Mouse (Mus musculus): ENCODE measurements at regions not wholly inside any gene's neighbourhood (a gene's known extent, or its start where the extent isn't known, plus 50 kb on each side); places are given as distances from the start of the nearest gene placed in this dataset.

DNA sequence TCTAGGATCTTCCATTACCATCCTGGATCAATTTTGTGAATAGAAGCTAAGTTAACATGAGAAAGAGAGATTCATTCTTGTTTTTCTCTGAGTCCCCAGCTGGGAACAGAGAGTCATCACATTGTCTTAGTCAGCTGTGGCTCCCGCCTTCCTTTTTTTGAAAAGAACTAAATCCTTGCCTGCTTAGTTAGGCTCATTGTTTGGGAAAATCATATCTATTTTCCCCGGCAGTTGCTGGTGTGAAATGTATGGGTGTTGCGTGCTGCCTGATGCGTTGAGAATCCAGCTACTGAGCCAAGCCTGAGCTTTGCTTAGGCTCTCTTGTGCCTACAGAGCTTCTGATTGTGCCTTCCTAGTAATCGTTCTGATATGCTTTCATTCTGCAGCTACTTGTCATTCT, 66.3 kb downstream of the Fam50b start:
- no peak for DNase-seq

DNA sequence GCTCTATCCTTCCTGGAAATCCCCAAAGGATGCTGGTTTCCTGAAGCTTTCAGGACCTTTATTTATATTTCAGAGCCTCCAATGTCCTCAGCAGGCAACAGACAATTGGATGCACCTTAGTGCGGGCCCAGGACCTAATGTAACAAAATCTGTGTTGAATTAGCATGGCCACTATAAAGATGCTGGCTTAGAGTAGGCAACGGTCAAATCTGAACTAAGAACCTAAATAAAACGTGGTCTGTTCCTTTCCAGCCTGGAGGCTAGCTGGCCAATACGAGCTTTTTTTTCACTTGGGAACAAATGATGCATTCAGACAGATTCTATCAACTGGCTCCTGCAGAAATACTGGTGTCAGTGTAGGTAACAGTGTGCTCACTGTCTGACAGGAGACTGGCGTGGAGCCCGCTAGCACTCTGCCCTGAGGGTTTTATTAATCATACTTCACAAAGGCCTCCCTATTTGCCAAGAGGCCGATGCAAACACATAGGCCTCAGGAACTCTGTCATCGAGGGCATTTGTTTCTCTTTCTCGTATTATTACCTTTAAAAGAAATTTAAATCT, 68.5 kb upstream of the Prpf4b start:
- DNase-seq, result no peak

DNA sequence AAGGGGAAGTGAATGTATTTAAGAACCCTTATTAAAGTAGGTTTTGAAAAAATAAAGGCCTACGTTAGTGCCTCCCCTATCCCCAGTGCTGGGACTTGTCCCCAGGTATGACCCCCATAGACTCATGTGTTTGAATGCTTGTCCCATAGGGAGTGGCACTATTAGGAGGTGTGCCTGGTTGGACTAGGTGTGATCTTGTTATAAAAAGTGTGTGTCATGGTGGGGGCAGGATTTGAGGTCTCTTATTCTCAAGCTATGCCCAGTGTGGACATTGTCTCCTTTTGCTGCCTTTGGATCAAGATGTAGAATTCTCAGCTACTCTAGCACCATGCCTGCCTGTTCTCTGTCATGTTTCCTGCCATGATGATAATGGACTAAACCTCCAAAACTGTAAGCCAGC, 65.6 kb upstream of the Prpf4b start:
- DNase-seq, result no peak

DNA sequence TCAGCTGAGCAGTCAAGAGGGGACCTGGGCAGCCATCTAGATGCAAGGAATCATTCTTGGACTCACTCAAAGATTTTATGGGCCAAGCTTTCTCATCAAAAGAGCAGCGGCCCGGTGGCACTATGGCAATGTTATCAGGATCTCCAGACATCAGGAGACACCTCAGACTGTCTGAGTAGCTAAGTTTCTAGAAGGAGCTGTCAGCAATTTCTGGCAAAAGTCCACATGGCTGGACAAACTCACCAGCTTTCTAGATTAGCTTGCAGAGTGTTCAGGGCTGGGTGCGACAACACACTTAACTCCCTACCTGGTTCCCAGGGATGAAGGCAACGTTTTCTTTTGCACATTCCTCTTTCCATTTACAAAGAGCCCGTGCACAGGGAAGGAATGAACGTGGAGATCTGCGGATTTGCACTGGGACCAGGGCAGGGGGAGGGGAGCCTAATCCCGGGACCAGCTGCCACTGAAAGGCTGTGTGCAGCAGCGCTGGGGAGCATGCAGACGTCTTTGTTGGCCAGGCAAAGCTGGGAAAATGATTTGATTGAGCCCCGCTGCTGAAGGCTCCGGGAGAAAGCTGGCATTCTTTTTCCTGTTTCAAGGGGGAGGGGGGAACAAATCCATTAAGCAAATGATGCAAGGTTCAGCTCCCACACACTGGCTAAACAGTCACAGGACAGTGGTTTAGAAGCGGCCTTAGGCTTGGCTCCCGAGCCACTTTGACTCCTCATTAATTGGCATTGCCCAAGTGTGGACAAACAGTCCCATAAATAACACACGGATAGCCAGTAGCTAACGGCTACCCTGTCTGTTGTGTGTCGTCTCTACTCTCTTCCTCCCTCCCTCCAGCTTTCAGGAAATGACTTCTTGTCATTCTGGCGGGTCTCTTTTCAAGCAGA, 60.7 kb upstream of the Prpf4b start:
- DNase-seq, result peak; percentile 6 to 23

DNA sequence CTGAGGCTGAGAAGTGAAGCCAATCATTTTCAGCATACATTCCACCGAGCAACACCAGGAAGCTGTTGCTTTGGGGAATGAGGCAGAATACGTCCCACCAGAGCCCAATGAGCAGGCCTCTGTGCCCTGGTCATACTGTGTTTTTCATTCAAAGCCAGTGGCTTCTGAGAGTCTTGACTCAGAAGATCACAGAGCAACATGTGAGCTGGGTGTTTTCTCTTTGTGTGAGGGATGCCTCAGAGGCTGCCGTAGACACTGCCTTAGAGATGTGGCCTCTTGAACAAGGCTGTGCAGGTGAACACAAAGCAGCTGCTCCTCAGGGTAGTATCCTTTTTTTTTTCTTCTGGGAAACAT, 60.1 kb upstream of the Prpf4b start:
- no peak for DNase-seq

DNA sequence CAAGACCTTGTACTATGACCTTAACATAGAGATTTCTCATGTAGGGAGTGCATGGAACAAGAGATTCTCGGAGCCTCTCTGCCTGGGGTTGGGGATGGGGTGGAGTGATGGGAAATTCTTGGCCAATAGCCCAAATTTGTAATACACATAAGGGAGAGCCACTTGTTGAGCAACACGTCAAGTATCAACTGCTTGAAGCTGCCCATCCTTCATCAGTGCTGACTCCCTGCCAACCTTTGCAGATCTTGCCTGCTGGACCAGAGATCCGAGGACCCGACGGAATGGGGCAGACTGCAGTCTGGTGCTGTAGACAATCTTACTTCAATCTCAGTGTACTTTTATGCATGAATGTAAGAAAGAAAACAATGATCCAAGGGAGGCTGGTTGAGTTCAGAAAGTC, 56.9 kb upstream of the Prpf4b start:
- DNase-seq, result no peak

DNA sequence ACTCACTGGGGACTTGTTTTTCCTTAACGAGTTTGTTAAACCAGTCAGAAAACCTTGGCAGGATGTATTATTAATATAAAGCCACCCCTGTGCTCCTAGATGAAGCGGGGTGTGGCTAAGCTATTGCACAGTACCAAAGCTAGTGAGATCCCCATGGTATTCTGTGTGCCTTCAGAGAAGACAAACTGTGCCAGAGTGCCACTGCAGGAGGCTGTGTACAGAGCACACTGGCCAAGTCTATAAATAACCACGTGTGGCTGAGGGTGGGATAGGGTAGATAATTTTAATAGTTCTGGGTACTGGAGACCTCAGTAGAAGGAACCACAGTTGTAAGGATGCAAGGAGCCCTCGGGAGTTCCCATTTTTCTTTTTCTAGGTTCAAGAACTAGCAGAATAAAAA, 54.7 kb upstream of the Prpf4b start:
- peak; percentile 44 to 64 for DNase-seq

DNA sequence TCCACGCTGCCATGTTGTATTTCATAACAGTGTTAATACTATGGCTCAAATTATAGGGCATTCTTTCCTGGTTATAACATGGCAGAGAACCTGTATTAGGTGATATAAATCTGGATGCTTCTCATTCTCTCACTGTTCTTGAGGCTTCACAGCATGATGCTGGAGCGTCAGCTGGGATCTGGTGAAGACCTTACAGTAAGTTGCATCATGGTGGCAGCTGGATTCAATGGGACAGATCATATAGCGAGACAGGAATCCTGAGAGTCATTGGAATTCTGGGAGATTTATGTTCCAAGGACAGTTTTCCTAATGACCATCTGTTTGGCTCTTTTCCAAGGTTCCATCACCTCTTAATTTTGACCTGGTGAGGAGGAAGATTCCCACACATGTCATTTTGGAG, 53.2 kb upstream of the Prpf4b start:
- DNase-seq, result no peak

DNA sequence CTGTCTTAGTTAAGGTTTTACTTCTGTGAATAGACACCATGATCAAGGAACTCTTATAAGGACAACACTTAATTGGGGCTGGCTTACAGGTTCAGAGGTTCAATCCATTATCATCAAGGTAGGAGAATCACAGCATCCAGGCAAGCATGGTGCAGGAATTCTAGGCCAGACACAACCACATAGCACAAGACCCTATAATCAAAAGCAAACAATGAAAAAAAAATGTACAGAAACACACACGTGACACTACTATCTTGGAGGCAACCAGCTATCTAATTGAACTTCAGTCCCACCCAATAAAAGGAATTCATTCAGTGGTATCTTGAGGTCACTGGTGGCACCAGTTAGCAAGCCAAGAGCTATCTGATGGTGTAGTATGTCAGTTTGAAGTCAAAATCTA, 50.9 kb upstream of the Prpf4b start:
- DNase-seq, result no peak

Measured in heart, adult 18-20 months (tissue).